Mouse (Mus musculus): ENCODE measurements around the gene Adrb1. TPM values are rescaled to one million over a fixed set of nuclear protein-coding genes. Genes with fewer than 3 reads are reported as not detected.

Gene Adrb1
- polyA plus RNA-seq, 1 experiment from 2014 or later: 1.0 TPM

DNA sequence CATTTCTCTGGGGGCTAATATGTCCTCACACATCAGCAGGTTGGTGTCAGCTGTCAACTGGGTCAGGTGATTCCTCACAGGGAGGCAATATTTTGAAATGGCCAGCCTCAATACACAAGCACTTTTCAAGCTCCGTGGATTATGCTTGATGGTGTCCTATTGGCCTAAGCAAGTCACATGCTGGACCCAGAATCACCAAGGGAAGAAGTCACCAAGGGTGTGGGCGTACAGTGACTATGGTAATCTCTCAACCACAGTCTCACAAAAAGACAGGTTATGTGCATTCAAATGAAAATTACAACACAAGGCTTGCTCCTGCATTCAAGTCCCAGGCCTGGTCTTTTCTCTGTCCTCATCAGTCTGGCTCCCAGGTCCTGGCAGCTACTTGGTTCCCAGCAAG is 39.7 kb downstream of the Adrb1 start:
- Histone ChIP-seq H3K4me2 (replicated peaks; ENCODE audit: low read depth) (no peak overlapping the region), H3K9me3 (ENCODE audit: control insufficient read depth) (no peaks in the 10 kb centered on the region), H3K4me3 (ENCODE audit: low read depth, low read length) (no peak overlapping the region), H3K36me3 (ENCODE audit: control insufficient read depth, insufficient read depth) (no peaks in the 10 kb centered on the region), H3K9ac (ENCODE audit: low read depth, low read length) (no peak overlapping the region), H3K4me1 (replicated peaks; ENCODE audit: control insufficient read depth, insufficient read depth, low read length) (no peaks in the 10 kb centered on the region), H3K27ac (ENCODE audit: low read depth, low read length) (no peak overlapping the region), H3K27me3 (replicated peaks; ENCODE audit: control insufficient read depth, insufficient read depth, low read length) (no peaks in the 10 kb centered on the region)
- no peak for ATAC-seq
- 82% methylated on average over 2 of the region's 2 CpGs for WGBS
- TF ChIP-seq CTCF (IDR thresholded peaks at IDR 0.05; ENCODE audit: low read depth): no peak

DNA sequence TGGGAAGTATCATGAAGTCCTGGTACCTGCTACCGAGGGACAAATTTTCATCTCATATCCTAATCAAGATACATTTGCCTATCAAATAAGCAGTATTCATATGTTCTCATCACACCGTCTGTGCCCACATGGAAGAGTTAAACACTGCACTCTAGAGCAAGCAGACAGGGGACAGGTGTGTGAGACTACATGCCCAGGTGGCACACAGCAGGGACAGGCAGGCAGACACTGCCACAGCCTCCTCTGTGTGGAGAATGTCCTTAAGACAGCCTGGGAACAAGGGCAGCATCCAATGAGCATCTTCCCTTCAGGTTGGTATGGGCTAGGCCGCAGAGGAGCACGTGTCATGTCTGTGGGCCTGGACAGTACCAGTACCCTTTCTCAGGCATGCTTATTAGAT is 40.7 kb downstream of the Adrb1 start:
- no peaks in the 10 kb centered on the region for H3K36me3 ChIP-seq (ENCODE audit: control insufficient read depth, insufficient read depth)

DNA sequence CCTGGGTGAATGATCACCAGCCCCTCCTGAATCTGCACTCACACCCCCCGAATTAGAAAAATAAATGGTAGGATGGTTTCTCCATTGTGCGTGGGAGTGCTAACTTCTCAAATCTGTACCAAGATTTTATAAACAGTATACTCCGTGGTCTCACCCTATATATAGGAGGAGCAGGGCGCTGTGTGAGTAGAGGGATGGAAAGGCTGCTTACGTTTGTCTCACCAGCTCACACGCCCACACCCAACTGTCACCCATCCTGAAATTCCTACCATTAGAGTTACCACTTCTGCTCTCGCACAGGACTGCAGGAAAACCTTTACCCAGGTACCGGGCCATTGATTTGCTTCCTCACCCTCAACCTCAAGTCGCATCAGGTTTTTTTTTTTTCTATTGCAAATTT is 47.0 kb downstream of the Adrb1 start:
- no peak overlapping the region for H3K27ac ChIP-seq (ENCODE audit: low read depth, low read length)
- no peak for TF ChIP-seq CTCF (IDR thresholded peaks at IDR 0.05; ENCODE audit: low read depth)
- no peaks in the 10 kb centered on the region for H3K9me3 ChIP-seq (ENCODE audit: control insufficient read depth)
- H3K4me3 ChIP-seq (ENCODE audit: low read depth, low read length): no peak overlapping the region
- no peak overlapping the region for H3K4me2 ChIP-seq (replicated peaks; ENCODE audit: low read depth)
- H3K4me1 ChIP-seq (replicated peaks; ENCODE audit: control insufficient read depth, insufficient read depth, low read length): no peaks in the 10 kb centered on the region
- no peaks in the 10 kb centered on the region for H3K36me3 ChIP-seq (ENCODE audit: control insufficient read depth, insufficient read depth)
- ATAC-seq: no peak
- 83% methylated on average over 9 of the region's 9 CpGs for WGBS
- no peak overlapping the region for H3K9ac ChIP-seq (ENCODE audit: low read depth, low read length)
- no peaks in the 10 kb centered on the region for H3K27me3 ChIP-seq (replicated peaks; ENCODE audit: control insufficient read depth, insufficient read depth, low read length)

More for the DNA sequence above, 40.7 kb downstream of the Adrb1 start:
- H3K27me3 ChIP-seq (replicated peaks; ENCODE audit: control insufficient read depth, insufficient read depth, low read length): no peaks in the 10 kb centered on the region
- no peak overlapping the region for H3K9ac ChIP-seq (ENCODE audit: low read depth, low read length)
- no peak overlapping the region for H3K27ac ChIP-seq (ENCODE audit: low read depth, low read length)
- H3K4me2 ChIP-seq (replicated peaks; ENCODE audit: low read depth): no peak overlapping the region
- WGBS: 90% methylated on average over 4 of the region's 4 CpGs
- no peak for TF ChIP-seq CTCF (IDR thresholded peaks at IDR 0.05; ENCODE audit: low read depth)
- H3K4me1 ChIP-seq (replicated peaks; ENCODE audit: control insufficient read depth, insufficient read depth, low read length): no peaks in the 10 kb centered on the region
- no peaks in the 10 kb centered on the region for H3K9me3 ChIP-seq (ENCODE audit: control insufficient read depth)
- no peak overlapping the region for H3K4me3 ChIP-seq (ENCODE audit: low read depth, low read length)
- no peak for ATAC-seq

DNA sequence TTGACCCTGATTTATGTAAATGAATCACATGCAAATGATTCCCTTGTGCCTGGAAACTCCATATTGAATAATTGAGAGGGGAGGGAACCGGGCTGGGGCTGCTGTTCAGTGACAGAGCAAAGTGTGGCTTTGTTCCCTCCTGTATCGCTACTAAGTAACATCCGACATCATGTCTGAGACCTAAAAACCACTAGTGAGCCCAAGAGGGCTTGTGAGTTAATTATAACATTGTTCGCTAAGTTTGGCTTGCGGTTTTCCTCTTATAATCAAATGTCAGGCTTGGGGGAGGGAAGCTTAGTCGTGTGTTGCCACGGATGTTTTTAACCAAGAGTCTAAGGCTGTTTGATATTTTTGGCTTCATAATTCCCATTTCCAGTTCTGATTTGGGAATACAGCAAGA is 50.2 kb downstream of the Adrb1 start:
- no peak for TF ChIP-seq CTCF (IDR thresholded peaks at IDR 0.05; ENCODE audit: low read depth)
- H3K4me3 ChIP-seq (ENCODE audit: low read depth, low read length): no peak overlapping the region
- H3K27ac ChIP-seq (ENCODE audit: low read depth, low read length): no peak overlapping the region
- no peaks in the 10 kb centered on the region; the same call in 1 of the 2 replicates for H3K27me3 ChIP-seq (replicated peaks; ENCODE audit: control insufficient read depth, insufficient read depth, low read length)
- ATAC-seq: no peak
- no peak overlapping the region for H3K4me2 ChIP-seq (replicated peaks; ENCODE audit: low read depth)
- no peaks in the 10 kb centered on the region for H3K36me3 ChIP-seq (ENCODE audit: control insufficient read depth, insufficient read depth)
- no peak overlapping the region for H3K9ac ChIP-seq (ENCODE audit: low read depth, low read length)
- no peaks in the 10 kb centered on the region for H3K9me3 ChIP-seq (ENCODE audit: control insufficient read depth)
- H3K4me1 ChIP-seq (replicated peaks; ENCODE audit: control insufficient read depth, insufficient read depth, low read length): 0 out of 2 replicates have a peak, but pooled peaks cover 8% of the 10 kb centered on the region
- WGBS: 83% methylated on average over 7 of the region's 7 CpGs

DNA sequence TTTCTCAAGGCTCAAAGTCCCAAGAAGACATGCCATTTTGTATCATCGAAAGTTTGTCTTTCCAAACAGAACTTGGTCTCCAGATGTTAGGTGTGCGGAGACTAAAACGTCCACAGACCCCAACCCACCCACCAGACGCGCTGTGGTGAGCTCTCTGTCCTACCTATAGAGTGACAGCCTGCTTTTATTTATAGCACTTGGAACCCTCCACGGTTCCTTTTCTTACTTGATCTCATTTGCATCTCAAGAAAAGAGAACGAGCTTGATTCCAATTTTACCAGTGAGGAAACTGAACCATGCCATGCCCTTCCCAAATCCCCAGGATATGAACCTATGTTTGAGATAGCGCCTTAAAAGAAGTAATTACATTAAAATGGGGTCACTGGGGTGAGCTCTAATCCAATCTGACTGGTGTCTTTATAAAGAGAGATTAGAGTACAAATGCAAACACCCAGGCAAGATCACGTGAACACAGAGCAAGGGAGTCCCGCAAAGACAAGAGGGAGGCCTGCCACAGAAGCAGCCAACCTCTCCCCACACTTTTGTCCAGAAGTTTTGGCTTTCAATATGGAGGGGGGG is 51.5 kb downstream of the Adrb1 start:
- H3K4me2 ChIP-seq (replicated peaks; ENCODE audit: low read depth): no peak overlapping the region
- H3K27me3 ChIP-seq (replicated peaks; ENCODE audit: control insufficient read depth, insufficient read depth, low read length): no peaks in the 10 kb centered on the region; the same call in 1 of the 2 replicates
- whole genome bisulfite sequencing: 70% methylated on average over 10 of the region's 10 CpGs
- no peak for ATAC-seq
- H3K27ac ChIP-seq (ENCODE audit: low read depth, low read length): no peak overlapping the region
- TF ChIP-seq CTCF (IDR thresholded peaks at IDR 0.05; ENCODE audit: low read depth): no peak
- H3K9ac ChIP-seq (ENCODE audit: low read depth, low read length): no peak overlapping the region
- H3K36me3 ChIP-seq (ENCODE audit: control insufficient read depth, insufficient read depth): no peaks in the 10 kb centered on the region
- H3K9me3 ChIP-seq (ENCODE audit: control insufficient read depth): no peaks in the 10 kb centered on the region
- H3K4me3 ChIP-seq (ENCODE audit: low read depth, low read length): no peak overlapping the region
- H3K4me1 ChIP-seq (replicated peaks; ENCODE audit: control insufficient read depth, insufficient read depth, low read length): 0 out of 2 replicates have a peak, but pooled peaks cover 8% of the 10 kb centered on the region

DNA sequence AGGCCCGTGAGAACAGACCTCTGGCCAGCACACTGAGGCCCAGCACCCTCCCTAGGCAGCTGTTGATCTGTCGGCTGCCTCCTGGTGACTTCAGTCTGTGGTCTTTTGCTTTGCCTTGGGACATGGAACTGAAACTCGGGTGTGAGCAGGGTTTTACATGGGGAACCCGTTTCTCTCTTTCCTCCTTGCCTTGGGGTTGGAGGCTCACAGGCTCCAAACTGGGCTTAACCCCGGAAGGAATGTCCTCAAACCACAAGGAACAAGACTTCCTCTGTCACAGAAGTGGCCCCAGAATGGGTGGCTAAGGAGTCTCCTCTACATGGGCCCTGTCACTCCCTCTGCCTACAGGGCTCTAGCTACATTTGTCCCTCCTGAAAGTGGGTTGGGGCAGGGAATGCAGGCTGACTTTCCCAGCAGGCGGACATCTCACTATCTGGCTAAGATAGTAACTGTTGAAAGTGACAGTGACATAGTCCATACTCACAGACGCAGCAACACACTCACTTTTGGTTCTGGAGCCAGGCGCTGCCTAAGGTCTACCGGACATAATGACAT is 52.5 kb downstream of the Adrb1 start:
- Histone ChIP-seq H3K27me3 (replicated peaks; ENCODE audit: control insufficient read depth, insufficient read depth, low read length) (no peaks in the 10 kb centered on the region; the same call in 1 of the 2 replicates), H3K9me3 (ENCODE audit: control insufficient read depth) (no peaks in the 10 kb centered on the region), H3K4me1 (replicated peaks; ENCODE audit: control insufficient read depth, insufficient read depth, low read length) (0 out of 2 replicates have a peak, but pooled peaks cover 8% of the 10 kb centered on the region), H3K4me3 (ENCODE audit: low read depth, low read length) (no peak overlapping the region), H3K36me3 (ENCODE audit: control insufficient read depth, insufficient read depth) (no peaks in the 10 kb centered on the region), H3K9ac (ENCODE audit: low read depth, low read length) (no peak overlapping the region), H3K4me2 (replicated peaks; ENCODE audit: low read depth) (no peak overlapping the region), H3K27ac (ENCODE audit: low read depth, low read length) (no peak overlapping the region)
- ATAC-seq: no peak
- no peak for TF ChIP-seq CTCF (IDR thresholded peaks at IDR 0.05; ENCODE audit: low read depth)
- 77% methylated on average over 9 of the region's 9 CpGs for WGBS

Data from intestine, postnatal 0 days (tissue).